Mouse (Mus musculus): ENCODE results near the gene Hic2.

The Hic2 gene

DNA sequence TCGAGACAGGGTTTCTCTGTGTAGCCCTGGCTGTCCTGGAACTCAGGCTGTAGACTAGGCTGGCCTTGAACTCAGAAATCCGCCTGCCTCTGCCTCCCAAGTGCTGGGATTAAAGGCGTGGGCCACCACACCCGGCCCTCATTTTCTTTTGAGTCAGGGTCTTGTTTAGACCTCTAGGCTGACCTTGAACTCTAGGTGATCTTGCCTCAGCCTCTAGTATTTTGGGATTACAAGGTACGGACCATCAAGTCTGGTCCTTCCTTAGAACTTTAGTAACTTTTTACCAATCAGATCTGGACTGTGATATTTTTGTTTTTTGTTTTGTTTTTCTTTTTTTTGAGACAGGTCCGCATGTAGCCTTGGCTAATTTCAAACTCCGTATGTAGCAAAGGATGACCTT lies 42.3 kb downstream of the Hic2 start, which contains the start of gene Tmem191c:
Gene Tmem191c (plus strand): TSS at position 357 of the 400 bp plus-strand sequence.
- DNase-seq (ENCODE audit: low read depth, low spot score), result no peak

DNA sequence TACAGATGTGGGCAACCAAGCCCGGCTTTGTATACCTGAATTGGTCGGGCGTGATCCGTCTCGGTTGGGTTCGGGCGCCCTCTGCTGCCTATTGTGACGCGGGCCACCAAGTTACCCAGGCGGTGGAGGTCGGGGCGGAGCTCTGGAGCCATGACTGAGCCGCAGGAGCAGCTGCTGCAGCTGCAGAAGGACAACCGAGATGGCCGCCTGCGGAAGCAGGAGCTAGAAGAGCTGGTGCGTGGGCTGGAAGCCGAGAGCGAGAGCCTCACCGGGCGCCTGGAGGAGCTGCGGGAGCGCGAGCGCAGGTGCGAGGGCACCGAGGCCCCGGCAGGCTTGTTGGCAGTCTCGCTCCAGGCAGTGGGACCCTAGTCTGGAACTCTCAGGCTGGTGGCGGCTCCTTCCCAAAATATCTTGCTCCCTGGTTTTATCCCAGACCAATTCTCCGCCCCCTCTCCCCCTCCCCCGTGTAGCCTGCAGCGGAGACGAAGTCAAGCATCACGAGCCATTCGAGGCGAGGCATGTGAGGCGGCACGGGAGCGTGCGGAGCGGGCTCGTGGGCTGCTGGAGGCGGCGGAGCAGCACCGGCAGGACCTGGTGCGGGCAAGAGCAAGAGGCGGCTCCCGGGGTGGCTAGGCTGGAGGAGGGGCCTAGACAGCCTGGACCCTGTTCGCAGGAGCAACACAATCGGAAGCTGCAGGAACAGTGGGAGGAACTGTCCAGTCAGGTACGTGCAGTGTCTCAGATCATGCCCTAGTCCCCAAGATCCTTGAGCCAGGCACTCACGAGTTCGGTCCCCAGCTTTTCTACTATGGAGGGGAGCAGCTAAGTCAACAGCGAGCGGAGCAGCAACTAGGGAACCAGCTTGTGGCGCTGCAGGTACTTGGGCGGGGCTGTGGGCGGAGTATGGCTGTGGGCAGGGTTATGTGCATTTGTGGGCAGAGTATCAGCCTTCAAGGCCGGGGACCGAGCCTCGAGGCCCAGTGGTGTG lies 43.1 kb downstream of the Hic2 start:
- peak; percentile 97 for DNase-seq (ENCODE audit: low read depth, low spot score)

DNA sequence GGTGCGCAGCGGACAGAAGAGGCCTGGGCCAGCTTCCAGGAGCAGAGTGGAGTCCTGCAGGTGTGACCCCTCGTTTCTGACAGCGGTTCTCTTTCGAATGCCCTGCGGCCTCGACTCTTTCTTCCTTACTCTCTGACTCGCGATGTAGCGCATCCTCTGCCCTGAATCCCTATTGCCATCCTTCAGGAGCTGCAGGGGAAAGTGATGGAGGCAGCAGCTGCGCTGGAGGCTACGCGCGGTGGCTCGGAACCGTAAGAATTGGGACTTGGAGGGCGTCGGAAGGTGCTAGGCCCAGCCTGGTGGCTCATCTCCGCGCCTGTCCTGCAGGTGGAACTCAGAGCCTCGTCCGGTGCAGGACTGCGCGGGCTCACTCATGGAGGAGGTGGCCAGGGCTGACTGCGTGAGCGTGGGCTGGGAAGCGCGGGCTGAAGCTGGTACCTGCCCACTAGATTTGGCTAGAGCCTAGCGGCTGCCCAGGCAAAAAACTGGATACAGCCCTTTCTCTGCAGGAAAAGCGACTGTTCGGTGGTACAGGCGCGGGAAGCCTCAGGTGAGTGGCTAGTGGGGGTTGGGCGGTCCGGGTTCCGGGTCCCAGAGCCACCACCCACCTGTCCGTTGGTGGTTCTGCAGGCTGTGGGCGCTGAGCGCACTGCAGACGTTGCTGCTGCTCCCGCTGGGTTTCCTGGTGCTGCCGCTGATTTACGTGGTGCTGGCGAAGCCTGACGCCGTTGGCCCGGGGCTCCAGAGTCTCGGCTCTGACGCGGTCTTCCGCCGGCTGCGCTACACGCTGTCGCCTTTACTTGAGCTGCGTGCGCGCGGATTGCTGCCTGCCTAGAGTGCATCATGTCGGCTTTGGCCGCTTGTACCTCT lies 44.2 kb downstream of the Hic2 start:
- peak; percentile 72 for DNase-seq (ENCODE audit: low read depth, low spot score)

DNA sequence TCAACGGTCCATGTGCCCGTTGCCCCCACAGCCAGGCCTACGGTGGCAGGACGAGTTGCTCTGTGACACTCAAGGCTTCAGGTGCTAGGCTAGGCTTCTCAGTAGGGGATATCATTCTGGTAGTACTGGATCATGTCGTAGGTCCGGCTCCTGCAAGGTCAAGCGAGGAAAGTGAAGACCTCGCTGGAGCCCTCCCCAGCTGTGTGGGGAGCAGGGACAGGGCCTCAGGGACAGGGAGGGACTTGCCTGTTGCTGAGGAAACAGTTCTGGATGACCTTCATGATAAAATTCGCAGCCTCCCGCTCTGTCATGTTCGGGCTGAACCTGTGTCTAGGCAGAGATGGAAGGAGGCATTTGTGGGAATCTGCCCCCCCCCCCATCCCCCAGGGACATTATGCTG lies 47.1 kb downstream of the Hic2 start:
- no peak for DNase-seq (ENCODE audit: low read depth, low spot score)

DNA sequence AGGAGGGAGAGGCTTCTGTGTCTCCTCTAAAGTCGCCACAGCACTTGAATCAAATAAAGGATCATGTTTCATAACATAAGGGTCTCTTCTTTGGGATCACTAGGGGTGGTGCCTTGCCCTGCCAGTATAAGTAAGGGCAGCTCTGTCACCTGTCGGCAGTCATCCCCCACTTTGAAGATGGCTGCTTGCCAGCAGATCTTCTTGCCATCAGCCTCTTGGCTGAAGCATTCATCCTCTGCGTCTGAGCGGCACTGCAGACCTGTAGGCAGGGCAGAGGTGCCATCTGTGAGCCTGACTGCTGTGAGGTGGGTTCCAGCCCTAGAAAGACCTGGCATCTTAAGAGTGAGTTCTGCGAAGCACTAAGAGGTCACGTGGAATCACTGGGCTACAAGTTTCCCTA lies 49.8 kb downstream of the Hic2 start:
- DNase-seq (ENCODE audit: low read depth, low spot score), result no peak

DNA sequence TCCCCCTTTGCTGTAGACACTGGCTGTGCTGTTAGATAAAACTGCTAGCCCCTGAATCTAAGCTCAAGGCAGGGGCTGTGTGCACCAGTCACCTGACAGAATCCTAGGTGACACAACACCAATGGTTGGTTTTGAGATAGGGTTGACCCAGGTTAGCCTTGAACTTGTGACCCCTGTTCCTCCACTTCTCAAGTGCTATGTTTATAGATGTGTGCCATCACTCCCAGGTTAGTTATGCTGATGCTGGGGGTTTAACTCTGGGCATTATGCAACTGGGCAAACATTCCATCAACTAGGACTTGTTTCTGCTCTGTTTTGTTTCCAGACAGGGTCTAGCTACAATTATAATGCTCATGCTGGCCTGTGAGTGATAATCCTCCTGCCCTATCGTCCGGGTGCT lies 53.7 kb downstream of the Hic2 start:
- DNase-seq (ENCODE audit: low read depth, low spot score), result no peak

DNA sequence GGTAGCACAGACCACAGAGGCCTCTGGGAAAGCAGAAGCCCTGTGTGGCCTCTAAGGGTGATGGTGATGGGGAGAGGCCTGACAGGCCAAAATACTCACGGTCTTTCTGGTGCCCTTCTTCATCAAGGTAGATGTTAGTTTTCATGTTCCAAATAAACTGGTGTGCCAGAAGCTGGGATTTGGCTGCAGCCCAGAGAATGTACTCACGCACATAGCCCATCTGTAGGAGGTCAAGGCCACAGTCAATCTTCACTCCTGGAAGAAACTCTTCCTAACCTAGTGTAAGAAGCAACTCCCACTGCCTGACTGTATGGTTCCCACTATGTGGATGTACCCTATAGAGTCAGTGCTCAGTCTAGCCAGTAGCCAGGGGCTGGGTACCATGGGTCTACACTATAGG lies 57.6 kb downstream of the Hic2 start:
- DNase-seq (ENCODE audit: low read depth, low spot score), result no peak

DNA sequence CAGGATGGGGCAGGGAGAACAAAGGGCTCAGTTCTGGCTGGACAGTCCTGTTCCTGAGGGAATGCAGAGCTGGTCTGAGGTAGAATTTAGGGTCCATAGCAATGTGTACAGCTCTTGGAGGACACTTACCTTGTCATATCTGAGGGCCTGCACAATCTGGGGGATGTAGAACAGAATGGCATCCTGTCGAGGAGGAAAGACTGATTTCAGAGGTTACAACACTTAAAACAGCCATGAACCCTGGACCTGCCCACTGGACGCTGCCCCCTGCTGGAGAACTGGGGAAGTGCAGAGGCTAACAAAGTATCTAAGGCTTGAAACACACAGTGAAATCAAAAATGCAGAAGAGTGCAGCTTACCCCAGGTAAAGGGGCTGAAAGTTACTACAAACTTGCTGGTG lies 59.4 kb downstream of the Hic2 start:
- peak; percentile 80 for DNase-seq (ENCODE audit: low read depth, low spot score)

DNA sequence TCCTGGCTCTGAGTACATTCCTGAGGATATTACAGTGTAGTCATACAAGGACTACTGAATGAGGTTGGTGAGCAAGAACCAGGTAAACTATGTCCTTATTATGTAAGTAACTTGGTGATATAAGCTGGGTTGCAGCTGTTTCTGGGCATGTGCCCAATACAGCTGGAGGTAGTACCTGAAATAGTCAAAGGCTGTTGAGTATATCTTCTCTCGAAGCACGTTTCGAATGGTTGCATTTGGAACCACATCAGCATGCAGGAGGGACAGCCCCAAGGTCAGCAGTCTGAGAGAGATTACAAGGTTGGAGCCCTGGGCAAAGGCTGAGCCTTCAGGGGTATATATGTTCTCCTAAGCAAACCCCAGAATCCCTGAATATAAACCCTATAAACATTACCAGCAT lies 67.4 kb downstream of the Hic2 start:
- DNase-seq (ENCODE audit: low read depth, low spot score), result no peak

DNA sequence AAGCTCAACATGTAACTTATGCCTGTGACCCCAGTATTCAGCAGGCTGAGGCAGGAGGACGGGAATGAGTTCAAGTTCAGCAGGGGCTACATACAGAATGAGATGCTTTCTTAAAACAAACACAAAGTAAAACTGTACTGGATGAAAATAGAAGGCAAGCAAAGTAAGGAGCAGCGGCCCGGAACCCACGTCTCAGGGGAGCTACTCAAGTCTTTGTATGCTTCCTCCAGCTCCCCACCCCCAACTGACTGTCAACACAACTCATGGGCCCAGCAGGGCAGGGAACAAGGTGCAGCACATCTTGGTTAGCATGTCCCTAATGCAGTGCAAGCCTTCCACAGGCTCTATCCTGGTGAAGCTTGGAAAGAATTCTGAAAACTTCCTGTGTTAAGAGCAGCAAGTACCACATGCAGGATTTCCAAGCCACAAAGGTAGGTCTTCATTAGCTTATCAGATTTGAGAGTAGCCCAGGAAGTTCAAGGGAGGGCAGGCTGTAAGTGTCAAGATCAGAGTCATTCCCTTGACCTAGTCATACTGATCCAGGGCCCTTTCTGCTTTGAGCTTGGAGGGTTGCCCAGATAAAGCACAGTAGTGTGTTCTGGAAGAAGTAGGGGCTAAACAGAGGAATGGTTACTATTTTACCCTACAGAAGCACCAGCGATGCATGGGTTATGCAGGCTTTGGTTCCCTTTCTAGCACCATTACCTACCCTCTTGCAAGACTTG lies 70.3 kb downstream of the Hic2 start:
- no peak for DNase-seq (ENCODE audit: low read depth, low spot score)

DNA sequence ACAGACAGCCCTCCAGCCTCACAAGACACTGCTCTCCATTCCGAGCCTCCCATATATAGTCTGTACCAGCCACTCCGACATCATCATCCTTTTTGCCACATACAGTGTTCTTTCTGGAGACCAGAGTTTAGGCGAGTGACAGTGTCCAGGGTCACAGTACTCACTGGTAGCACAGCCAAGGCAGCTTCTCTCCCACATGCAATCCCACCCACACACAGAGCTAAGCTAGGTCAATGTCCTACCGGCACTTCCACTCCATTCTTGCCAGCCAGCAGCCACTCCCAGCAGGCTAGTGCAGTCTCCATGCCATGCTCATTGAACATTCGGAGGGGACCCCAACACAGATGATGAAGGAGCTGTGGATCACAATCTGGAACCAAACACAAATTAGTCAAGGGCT lies 74.1 kb downstream of the Hic2 start:
- DNase-seq (ENCODE audit: low read depth, low spot score), result no peak

DNA sequence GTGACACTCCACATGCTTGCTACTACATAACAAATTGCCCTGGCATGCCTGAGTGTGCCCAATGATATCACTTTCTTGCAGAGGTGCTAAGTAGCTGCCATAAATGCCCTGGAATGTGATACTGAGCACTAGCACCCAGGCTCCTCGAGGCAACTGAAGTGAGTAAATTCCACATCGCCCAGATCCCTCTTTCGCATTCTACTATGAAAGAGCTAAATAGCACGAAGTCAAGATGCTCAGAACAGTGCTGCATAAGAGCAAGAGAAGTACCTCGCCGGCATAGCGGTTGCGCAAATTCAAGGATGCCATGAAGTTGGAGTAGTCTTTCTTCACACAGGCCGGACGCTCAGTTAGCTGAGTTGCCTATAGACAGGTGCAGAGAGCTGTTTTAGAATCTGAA lies 75.7 kb downstream of the Hic2 start:
- DNase-seq (ENCODE audit: low read depth, low spot score), result no peak

DNA sequence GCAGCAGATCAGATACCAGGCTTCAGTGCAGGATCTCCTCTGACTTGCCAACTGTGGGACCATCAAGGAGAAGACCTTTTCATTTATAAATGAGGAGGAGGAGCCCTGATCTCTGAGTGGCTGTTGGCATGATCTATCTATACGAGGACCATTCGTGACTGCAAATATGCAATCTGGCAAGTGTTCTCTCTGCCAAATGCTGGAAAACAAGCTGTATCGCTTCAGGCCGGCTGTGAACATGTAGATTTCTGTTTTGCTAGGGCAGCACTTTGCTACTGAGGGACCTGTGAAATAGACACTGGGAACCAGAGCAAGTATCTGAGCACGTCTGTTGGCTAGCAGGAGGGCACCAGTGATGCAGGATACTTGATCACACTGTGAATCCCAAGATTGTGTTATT lies 79.2 kb downstream of the Hic2 start:
- no peak for DNase-seq (ENCODE audit: low read depth, low spot score)
